Mouse (Mus musculus): ENCODE results near the gene Ahdc1.

Ahdc1 gene

DNA sequence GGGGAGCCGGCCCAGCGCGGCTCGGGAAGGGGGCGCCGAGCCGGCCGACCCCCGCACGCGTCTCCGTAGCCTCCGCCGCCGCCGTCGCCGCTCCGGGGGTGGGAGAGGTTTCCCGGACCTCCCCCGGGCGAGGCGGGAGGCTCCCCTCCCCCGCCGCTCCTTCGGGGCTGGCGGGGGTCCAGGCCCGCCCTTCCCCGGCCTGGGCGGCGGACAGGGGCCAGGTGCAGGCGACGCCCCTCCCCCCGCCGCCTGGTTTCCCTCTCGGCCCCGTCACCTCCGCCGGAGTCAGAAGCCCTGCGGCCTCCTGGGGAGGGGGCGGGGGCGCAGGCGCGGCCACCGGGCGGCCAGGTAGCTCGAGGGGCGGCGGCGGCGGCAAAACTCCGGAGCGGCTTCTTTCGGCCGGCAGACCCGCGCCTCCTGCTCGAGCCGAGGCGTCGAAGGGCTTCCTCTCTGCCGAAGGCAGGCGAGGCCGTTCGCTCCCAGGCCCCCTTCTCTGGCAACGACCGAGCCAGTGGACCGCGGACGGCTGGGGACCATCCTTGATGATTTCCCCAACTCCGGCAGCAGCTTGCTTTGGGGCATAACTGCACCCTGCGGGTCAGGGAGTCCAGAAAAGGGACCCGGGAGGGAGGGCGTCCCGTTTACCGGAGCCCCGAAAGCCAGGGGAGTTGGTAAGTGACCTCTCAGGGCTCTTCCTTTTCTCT is 28.2 kb downstream of the Ahdc1 start:
- no peak for DNase-seq (ENCODE audit: low spot score)

DNA sequence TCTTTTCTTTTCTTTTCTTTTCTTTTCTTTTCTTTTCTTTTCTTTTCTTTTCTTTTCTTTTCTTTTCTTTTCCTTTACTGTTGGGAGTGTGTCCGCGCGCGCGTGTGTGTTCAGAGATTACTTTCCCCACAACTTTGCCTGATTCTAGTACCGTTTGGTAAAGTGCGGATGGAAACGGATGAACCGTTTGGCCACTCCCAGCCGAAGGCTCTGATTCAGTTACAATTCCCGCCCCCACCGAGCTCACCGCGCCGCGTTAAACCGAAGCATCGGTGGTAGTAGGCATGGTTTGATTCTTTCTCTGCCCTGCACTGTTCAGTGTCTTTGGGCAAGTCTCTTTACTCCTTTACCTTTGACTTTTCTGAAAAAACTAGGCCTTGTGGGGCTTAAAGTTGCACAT is 28.8 kb downstream of the Ahdc1 start:
- DNase-seq (ENCODE audit: low spot score) = no peak

DNA sequence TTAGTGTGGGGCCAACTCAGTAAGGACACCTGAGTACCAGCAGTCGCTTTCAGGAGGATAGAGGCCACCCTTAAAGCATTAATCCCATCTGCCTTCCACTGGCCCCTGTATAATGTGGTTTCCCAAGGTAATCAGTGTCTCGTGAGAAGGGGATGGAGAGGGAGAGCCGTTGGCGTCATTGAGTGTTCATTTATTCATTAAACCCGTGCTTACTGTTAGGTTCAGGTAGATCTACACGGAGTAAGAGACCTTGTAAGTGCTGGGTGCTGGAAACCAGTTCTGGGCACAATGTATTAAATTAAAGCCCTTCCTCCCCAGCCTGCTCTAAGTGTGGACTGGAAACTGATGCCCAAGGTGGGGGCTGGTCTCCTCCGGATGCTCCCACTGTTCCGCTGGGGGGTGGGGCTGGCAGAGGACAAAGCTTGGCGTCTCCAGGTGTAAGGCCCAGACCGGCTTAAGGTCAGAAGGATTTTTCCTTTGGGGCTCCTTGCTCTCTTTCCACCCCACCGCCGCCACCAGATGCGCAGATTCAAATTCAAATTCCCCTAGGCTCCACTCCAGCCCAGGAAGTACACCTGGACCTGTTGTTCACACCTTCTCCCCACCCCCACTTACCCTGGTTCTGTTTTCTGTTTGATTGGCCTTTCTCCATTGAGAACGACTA is 29.3 kb downstream of the Ahdc1 start:
- DNase-seq (ENCODE audit: low spot score) = no peak

DNA sequence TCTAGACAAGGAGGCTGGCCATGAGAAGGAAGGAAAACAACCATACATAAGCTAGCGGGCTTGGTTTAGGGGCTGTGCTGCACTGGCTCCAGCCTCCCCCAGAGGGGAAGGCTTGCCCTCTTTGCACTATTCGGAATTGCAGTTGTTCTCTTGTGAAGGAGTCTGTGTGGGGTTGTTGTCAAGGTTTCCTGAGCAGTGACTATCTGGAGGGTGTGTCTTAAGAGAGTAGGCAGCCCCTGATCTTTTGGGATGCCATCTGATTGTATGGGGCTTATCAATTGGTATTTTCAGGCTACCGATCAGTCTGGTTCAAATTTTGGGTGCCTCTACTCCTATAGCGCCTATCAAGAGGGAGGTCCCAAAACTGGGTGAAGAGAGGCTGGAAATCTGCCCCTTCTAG is 31.2 kb downstream of the Ahdc1 start:
- no peak for DNase-seq (ENCODE audit: low spot score)

DNA sequence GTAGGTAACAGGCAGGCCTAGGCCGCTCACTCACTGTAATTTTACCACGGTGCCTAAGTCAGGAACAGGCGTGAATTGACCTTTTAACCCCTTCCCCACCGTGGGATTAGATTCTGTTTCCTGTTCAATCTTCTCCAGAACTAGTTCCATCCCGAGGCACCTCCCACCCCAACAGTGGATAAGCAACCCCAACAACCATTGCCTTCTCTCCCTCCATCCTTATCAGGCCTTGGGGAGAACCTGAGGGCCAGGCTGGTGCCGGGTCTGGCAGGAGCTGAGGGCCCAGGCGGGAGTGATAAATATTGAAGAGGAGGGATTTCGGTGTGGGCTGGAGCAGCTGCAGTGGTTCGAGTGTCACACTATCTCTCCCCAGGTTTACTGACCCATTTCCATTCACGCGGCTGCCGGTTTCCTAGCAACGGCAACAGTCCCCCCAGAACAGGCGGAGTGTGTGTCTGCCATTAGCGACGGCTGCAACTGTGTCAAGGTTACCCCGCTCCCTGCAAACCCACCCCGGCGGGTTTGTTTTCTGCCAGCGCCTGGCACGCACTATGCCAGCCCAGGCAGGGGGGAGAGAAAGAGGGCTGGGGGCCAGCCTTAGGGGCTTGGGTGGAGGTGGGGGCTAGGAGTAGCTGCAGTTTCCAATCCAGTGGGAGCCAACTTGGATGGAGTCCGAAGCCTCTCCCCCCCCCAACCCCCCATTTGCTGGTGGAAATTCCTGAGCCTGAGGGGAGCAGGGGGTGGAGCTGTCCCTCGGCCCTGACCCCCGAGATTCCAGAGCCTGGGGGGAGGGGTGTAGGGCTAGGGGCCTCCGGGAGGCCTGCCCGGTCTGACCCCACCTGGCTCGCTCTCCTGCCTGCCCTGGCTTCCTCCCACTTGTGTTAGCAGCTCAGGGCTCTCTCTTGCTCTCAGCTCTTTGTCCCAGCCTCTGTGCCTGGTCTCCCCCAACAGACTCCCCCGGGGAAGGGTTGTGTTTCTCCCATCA is 31.9 kb downstream of the Ahdc1 start:
- peak; percentile 66 for DNase-seq (ENCODE audit: low spot score)

DNA sequence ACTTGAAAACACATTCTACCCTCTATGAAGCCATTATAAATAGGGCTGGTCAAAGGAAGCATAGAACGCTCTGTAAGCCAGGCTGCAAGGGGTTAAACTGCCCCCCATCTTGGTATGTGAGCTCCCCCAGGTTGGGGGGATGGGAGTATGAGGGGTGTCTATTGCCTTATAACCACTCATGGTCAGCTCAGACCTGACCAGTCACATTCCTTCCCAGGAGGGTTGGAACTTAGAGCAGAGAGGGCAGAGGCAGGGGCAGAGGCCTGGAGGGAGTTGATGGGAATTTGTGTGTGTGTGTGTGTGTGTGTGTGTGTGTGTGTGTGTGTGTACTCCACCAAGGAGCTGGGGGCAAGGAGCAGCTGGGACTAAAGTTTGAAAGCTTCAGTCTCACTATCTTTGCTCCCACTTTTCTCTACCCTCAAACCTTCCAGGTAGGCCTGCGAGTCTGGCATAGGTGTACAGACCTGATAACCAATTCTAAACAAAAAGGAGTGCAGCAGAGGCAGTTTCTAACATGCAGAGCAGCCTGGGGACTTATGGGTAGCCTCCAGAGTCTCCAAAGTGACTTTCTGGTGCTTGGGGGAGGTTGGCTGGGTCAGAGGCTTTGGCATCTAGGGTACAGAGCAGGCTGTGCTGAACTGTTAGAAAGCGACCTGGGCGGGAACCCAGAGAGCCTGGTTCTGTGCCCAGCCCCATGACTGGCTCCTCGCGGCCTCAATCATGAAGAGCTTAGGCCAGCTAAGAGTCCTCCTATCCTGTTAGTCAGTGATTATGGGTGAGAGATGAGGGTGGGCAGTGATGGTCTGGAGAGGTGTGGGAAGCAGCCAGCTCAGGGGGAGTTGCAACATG is 33.0 kb downstream of the Ahdc1 start:
- DNase-seq (ENCODE audit: low spot score) = peak; percentile 66

DNA sequence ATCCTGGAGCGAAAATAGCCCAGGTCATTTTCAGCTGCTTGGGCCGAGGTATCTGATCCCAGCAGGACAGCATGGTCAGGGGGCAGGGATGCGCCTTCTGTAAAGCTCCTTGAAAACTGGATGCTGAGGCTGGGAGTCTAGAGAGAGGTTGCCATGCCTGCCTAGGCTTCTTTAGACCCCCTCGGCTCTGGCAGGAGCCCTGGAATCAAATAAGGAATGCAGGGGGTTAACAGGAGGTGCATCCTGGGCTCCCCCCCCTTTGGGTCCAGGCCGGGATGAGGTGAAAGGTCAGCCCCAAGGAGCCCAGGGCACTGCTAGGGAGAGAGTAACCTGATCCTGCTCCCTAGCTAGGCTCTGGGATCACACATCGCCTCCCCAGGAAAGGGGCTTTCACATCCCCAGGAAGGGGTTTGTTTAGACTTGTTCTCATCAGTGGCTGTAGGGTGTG is 33.6 kb downstream of the Ahdc1 start:
- DNase-seq (ENCODE audit: low spot score) = no peak

DNA sequence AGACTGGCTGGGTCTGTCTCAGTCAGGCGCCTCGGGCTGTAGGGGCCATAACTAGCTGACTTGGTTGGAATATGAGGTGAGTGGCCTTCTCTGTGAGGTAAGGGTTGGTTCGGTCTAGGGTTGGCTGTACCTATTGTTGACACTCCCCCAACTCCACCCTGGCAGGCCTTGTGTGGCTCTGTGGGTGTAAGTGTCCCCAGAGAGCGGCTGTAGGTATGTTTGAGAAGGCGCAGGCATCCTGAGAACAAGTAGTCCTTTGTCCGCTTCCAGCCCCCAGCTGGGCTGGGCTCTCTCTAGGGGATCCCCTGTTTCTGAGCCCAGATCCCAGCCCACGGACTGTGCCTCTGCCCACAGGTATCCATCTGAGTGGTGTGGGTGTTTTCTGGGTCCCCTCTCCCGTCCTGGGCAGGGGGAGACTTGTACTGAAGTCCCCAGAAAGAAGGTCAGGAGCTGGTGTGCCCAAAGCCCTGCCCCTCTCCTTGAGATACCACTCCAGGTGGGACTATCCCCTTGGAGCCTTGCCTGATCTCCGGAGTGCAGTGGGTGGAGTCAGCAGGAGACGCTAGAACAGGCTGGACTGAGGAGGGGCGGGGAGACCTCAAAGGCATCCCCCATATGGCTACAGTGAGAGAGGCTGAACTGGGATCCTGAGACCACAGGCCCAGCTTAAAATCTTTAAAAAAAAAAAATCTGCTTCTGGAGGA is 34.9 kb downstream of the Ahdc1 start:
- DNase-seq (ENCODE audit: low spot score) = peak; percentile 54

DNA sequence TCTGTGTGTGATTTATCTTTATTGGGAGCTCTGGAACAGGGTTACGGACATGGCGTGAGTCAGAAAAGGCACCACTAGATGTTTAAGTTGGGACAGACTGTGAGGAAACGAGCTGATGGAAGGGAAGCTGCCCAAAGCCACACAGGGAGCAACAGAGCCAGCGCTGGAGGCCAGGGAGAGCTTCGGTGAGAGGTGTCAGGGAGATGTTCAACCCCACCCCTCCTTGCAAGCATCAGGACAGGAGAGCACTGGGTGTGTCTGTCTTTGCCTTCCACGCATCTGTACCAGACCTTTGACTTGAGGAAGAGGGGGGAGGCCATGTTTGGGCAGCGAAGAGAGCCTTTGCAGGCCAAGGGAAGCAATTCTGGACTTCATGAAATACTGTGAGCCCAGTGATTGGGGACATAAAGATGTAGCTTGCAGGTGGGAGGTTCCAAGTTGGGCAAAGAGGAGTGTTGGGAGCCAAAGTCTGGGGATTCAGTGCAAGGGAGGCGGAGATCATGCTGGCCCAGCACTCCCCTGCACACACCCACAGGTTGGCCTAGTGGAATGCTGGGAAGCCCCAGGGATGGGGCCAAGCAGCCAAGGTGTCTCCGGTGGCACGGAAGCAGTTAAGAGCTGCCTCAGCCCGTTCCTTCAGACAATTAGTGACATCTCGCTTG is 35.8 kb downstream of the Ahdc1 start:
- peak; percentile 54 for DNase-seq (ENCODE audit: low spot score)

DNA sequence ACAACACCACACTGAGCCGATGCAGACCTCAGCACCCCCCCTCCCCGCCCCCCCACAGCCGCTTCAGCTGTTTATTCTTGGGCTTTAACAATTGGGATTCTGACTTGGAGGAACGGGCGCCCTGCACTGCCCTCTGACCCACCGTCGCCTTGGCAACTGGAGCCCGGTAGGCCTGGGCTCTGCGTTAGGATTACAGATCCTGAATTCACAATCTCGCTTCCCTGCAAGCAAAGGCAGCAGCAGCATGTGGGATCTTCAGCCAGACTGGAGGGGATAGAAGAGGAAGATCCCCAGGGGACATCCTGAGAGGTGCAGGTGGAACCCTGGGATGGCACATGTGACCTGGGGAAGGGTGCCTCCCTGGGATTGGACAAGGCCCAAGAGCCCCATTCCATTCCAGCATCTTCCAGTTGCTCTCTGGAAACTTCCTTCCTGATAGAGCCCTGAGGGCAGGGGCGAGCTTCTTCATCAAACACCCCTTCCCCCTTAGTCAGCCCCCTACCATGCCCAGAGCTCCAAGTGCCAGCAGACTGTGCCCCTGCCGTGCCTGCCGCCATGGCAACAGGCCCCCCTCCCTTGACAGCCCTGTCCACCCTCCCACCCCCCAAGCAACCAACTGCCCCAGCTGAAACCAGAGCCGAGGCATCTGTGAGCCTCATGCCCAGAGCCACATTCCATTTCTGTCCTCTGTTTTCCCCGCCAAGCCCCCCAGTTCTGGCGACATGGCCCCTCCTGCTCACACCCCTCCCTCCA is 36.5 kb downstream of the Ahdc1 start:
- DNase-seq (ENCODE audit: low spot score) = peak; percentile 58

DNA sequence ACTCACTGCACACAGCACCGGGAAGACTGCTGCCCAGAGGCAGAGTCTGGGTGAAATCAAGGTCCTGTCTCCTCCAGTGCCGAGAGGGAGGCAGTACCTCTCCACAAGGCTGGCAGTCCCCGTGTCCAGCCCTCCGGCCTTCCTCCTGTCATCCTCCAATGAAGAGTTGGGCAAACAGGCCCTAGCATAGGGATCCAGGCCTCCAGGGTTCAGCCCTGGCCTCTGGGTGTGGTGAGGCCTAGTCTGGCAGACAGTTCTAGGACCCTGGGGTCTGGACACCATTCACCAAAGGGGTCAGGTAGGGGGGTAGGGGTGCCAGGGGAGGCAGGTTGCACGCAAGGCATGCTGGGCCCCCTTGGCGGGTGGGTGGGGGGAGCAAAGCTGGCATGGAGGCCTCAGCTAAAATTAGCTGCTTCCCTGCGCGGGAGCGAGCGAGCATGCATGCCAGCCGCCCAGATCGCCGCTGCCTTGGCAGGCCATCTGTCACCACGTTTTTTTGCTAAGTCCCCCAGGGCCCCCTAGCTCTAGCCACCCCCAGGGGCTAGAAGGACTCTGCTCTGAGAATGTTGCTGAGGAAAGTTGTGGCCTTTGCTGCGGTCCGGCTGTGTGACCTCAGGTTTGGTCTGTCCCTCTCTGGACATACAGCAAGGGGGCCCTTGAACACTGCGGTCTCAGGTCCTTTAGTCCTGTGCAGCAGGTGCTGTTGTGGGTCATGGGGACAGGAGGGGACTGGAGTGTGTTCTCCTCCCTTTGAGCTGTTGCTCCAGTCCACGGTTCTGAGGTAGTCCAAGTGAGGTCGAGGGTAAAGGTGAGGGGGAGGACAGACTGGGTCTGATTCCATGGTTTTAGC is 38.2 kb downstream of the Ahdc1 start:
- no peak for DNase-seq (ENCODE audit: low spot score)

DNA sequence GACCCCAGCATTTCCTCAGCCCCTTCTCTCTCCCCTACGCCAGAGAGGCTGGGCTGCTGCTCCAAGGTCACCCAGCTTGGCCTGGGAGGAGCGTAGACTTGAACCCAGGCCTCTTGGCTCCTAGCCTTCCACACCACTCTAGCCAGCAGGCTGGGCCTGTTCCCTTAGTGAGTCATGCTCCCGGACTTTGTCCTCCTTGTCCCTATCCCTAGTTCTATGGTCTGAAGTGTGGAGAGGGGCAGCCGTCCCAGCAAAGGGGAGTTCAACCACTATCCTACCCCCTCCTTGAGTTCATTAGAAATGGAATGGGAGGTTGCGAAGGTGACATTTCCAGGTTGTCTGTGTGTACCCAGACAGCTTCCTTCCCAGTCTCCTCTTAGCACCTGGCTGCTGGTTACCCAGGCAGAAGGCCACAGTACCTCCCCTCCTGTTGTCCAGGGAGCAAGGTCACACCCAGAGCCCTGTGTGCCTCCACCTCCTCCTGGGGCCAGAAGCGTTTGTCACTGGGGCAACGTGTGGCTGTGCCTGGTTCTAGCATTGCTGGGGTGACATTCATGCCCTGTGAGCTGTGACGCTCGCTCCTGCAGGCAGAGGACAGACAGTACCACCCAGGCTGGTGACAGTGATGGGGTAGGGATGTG is 39.3 kb downstream of the Ahdc1 start:
- DNase-seq (ENCODE audit: low spot score) = no peak

DNA sequence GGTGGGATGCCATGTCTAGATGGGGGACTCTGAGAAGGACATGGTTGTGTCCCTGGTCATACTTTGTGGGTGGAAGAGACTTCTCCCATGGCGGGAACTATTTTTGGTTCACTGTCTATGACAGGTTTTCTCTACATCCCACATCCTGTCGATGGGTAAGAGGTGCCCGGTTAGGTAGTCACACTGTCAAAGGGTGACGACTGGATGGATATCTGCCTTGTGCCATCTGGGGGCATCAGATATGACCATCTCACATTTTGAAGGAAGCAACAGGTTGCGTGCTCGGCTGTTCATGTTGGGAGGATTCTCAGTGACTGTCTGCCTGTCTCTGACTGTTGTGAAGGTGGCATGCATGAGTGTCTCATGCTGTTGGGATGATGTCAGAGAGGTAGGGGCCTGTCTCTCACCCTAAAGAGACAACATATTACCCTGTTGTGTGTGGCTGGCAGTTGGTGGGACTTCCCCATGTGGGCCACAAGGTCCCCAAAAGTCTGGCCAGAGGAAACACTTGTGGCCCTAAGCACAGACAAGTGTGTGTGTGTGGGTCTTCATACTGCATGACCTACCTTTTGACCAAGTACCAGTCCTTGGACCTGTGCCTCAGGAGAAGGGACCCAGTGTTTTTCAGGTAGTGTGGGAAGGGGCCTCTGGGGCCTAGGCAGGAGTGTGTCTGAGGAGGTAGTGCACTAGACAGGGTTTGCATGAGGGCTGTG is 39.9 kb downstream of the Ahdc1 start:
- DNase-seq (ENCODE audit: low spot score) = no peak

DNA sequence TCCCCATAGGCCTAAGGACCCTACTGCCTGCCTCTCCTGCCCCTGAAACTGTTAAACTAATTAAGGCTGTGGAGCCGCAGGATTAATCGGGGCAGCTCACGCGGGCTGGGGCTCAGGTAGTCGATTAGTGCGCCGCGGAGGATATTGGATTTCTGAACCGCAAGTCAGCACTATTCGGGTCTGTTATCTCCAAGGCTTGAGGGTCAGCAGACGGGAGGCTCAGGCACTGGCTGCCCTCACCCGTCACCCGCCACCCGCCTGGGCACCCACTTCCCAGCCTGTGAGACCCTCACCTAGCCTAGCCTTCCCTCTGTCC is 40.4 kb downstream of the Ahdc1 start:
- no peak for DNase-seq (ENCODE audit: low spot score)

DNA sequence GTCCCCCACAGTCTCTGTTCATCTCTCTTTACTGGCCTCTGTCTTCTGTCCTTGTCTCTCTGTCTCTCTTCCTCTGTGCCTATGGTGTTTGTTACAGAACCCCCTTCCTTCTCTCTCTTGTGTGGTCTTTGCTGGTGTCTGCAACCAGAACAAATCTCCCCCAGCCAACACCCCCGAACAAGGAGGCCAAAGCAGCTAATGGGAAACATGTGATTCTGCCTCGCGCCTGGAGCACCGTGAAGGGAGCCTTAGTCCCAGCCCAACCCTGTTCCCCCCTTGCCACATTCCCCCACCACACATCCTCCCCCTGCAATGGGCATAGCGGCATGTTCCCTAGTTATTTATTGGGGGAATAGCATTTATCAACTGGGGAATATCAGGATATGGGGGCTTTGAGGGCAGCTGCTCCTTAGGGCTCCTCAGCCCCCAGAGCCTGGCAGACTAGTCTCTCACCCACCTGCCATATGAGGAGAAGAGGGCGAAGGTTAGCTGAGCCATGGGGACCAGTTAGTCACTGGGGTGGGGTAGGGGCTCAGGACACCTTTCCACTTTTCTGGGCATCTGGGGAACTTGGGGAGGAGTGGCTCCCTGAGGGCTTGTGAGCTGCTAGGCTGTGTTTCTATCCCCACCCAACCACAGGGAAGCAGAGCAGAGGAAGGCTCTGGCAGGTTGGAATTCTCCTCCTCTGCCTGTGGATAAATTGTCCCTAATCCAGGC is 41.1 kb downstream of the Ahdc1 start:
- no peak for DNase-seq (ENCODE audit: low spot score)

DNA sequence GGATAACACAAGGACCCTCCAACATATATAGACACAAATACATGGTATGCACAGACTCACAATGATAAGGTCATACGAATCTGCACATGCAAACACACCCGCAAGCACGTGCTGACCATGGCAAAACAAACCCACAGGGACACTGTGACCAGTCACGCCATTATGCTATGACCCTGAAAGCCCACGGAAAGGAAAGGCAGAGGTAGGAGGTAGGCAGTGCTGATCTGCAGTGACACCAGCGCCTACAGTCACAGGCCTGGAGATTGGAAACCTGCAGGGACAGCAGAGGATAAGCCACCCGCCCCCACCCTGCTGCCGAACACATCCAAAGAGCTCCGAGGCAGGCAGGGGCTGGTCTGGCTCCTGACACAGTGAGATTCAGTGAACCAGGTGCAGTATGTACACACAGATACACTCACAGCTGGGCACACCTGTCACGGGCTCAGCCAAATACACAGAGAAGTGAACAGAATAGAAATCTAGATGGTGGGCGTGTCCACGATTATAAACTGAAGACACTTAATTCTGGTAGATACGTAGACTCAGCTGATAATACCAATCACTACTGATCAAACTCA is 42.0 kb downstream of the Ahdc1 start:
- DNase-seq (ENCODE audit: low spot score) = no peak

DNA sequence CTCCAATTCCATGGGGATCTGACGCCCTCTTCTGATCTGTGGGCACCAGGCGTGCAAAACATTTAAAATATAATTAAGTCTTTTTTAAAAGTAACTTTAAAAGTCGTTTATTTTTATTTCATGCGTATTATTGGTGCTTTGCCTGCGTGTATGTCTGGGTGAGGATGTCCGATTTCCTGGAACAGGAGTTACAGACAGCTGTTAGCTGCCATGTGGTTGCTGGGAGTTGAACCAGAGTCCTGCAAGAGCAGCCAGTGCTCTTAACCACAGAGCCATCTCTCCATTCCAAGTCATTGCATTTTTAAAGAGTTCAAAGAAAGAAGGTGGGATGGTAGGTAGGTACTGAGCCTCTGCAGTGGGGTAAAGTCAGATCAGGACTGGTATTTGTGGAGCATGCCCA is 43.5 kb downstream of the Ahdc1 start:
- DNase-seq (ENCODE audit: low spot score) = no peak

Measured in testis, postnatal 10 days (tissue).